Mouse (Mus musculus): Measurements from ENCODE around the gene Igf1r. TPM values are rescaled to one million over a fixed set of nuclear protein-coding genes. Genes with fewer than 3 reads are reported as not detected.

Gene Igf1r
- 2.1 and 2.6 TPM in 2 replicates for polyA plus RNA-seq (2012; rRNA removed)

GRCm38 (mm10) chr7:67952777-67953700 is at the start of gene Igf1r:
TSS of gene Igf1r (plus strand) at chr7:67952827.
- H3K27me3 ChIP-seq (ENCODE audit: control insufficient read depth, insufficient read depth, low read length) = peaks cover 9% of the 10 kb centered on the region
- no peaks in the 10 kb centered on the region for H3K36me3 ChIP-seq (ENCODE audit: control insufficient read depth, insufficient read depth, low read length)
- H3K4me3 ChIP-seq (ENCODE audit: low read depth, low read length) = peak within 1 kb of the TSS; percentile 77
- TF ChIP-seq CTCF (IDR thresholded peaks at IDR 0.05; ENCODE audit: extremely low read depth, insufficient read length, insufficient replicate concordance, low read depth, low read length) (no peak), POLR2A (IDR thresholded peaks at IDR 0.05; ENCODE audit: low read depth, low read length) (no peak)
- peak within 1 kb of the TSS; percentile 61 for H3K27ac ChIP-seq (ENCODE audit: insufficient read depth, low read depth, low read length)
- H3K4me1 ChIP-seq (ENCODE audit: control insufficient read depth, insufficient read depth, insufficient read length, low read length) = peaks cover 11% of the 10 kb centered on the region; the same call in 1 of the 2 replicates
- WGBS = under 1% methylated on average over 61 of the region's 62 CpGs

GRCm38 (mm10) chr7:67906358-67906757 is 46.3 kb upstream of the Igf1r start:
- no peak overlapping the region for H3K4me3 ChIP-seq (ENCODE audit: low read depth, low read length)
- H3K36me3 ChIP-seq (ENCODE audit: control insufficient read depth, insufficient read depth, low read length) = no peaks in the 10 kb centered on the region
- no peaks in the 10 kb centered on the region for H3K27me3 ChIP-seq (ENCODE audit: control insufficient read depth, insufficient read depth, low read length)
- TF ChIP-seq CTCF (IDR thresholded peaks at IDR 0.05; ENCODE audit: extremely low read depth, insufficient read length, insufficient replicate concordance, low read depth, low read length) (no peak), POLR2A (IDR thresholded peaks at IDR 0.05; ENCODE audit: low read depth, low read length) (no peak)
- 81% methylated on average over 2 of the region's 2 CpGs for WGBS
- H3K27ac ChIP-seq (ENCODE audit: insufficient read depth, low read depth, low read length) = no peak overlapping the region
- H3K4me1 ChIP-seq (ENCODE audit: control insufficient read depth, insufficient read depth, insufficient read length, low read length) = no peaks in the 10 kb centered on the region

GRCm38 (mm10) chr7:67907786-67908400 is 44.7 kb upstream of the Igf1r start:
- Histone ChIP-seq H3K4me1 (ENCODE audit: control insufficient read depth, insufficient read depth, insufficient read length, low read length) (no peaks in the 10 kb centered on the region), H3K27ac (ENCODE audit: insufficient read depth, low read depth, low read length) (no peak overlapping the region), H3K27me3 (ENCODE audit: control insufficient read depth, insufficient read depth, low read length) (no peaks in the 10 kb centered on the region), H3K36me3 (ENCODE audit: control insufficient read depth, insufficient read depth, low read length) (no peaks in the 10 kb centered on the region), H3K4me3 (ENCODE audit: low read depth, low read length) (no peak overlapping the region)
- 58% methylated on average over 9 of the region's 9 CpGs for WGBS
- no peak for TF ChIP-seq CTCF (IDR thresholded peaks at IDR 0.05; ENCODE audit: extremely low read depth, insufficient read length, insufficient replicate concordance, low read depth, low read length)
- no peak for TF ChIP-seq POLR2A (IDR thresholded peaks at IDR 0.05; ENCODE audit: low read depth, low read length)

- Histone ChIP-seq H3K4me3 (ENCODE audit: low read depth, low read length) (no peak overlapping the region), H3K27me3 (ENCODE audit: control insufficient read depth, insufficient read depth, low read length) (no peaks in the 10 kb centered on the region), H3K4me1 (ENCODE audit: control insufficient read depth, insufficient read depth, insufficient read length, low read length) (no peaks in the 10 kb centered on the region), H3K27ac (ENCODE audit: insufficient read depth, low read depth, low read length) (no peak overlapping the region), H3K36me3 (ENCODE audit: control insufficient read depth, insufficient read depth, low read length) (no peaks in the 10 kb centered on the region)
- WGBS = 34% methylated on average over 10 of the region's 10 CpGs
- TF ChIP-seq CTCF (IDR thresholded peaks at IDR 0.05; ENCODE audit: extremely low read depth, insufficient read length, insufficient replicate concordance, low read depth, low read length) (no peak), POLR2A (IDR thresholded peaks at IDR 0.05; ENCODE audit: low read depth, low read length) (no peak)
Observed at GRCm38 (mm10) chr7:67910528-67910927, 42.1 kb upstream of the Igf1r start.

GRCm38 (mm10) chr7:67910947-67911346 is 41.7 kb upstream of the Igf1r start:
- Histone ChIP-seq H3K27me3 (ENCODE audit: control insufficient read depth, insufficient read depth, low read length) (no peaks in the 10 kb centered on the region), H3K4me3 (ENCODE audit: low read depth, low read length) (no peak overlapping the region), H3K36me3 (ENCODE audit: control insufficient read depth, insufficient read depth, low read length) (no peaks in the 10 kb centered on the region), H3K4me1 (ENCODE audit: control insufficient read depth, insufficient read depth, insufficient read length, low read length) (no peaks in the 10 kb centered on the region), H3K27ac (ENCODE audit: insufficient read depth, low read depth, low read length) (no peak overlapping the region)
- no peak for TF ChIP-seq CTCF (IDR thresholded peaks at IDR 0.05; ENCODE audit: extremely low read depth, insufficient read length, insufficient replicate concordance, low read depth, low read length)
- no peak for TF ChIP-seq POLR2A (IDR thresholded peaks at IDR 0.05; ENCODE audit: low read depth, low read length)
- WGBS = 21% methylated on average over 3 of the region's 3 CpGs

- no peak overlapping the region for H3K4me3 ChIP-seq (ENCODE audit: low read depth, low read length)
- no peak overlapping the region for H3K27ac ChIP-seq (ENCODE audit: insufficient read depth, low read depth, low read length)
- H3K27me3 ChIP-seq (ENCODE audit: control insufficient read depth, insufficient read depth, low read length) = no peaks in the 10 kb centered on the region
- TF ChIP-seq POLR2A (IDR thresholded peaks at IDR 0.05; ENCODE audit: low read depth, low read length) (no peak), CTCF (IDR thresholded peaks at IDR 0.05; ENCODE audit: extremely low read depth, insufficient read length, insufficient replicate concordance, low read depth, low read length) (no peak)
- H3K4me1 ChIP-seq (ENCODE audit: control insufficient read depth, insufficient read depth, insufficient read length, low read length) = no peaks in the 10 kb centered on the region
- no peaks in the 10 kb centered on the region for H3K36me3 ChIP-seq (ENCODE audit: control insufficient read depth, insufficient read depth, low read length)
- WGBS = 34% methylated on average over 6 of the region's 6 CpGs
Observed at GRCm38 (mm10) chr7:67911841-67912240, 40.8 kb upstream of the Igf1r start.

GRCm38 (mm10) chr7:67916960-67917359 is 35.7 kb upstream of the Igf1r start:
- Histone ChIP-seq H3K27me3 (ENCODE audit: control insufficient read depth, insufficient read depth, low read length) (no peaks in the 10 kb centered on the region), H3K36me3 (ENCODE audit: control insufficient read depth, insufficient read depth, low read length) (no peaks in the 10 kb centered on the region), H3K27ac (ENCODE audit: insufficient read depth, low read depth, low read length) (no peak overlapping the region), H3K4me3 (ENCODE audit: low read depth, low read length) (no peak overlapping the region), H3K4me1 (ENCODE audit: control insufficient read depth, insufficient read depth, insufficient read length, low read length) (no peaks in the 10 kb centered on the region)
- WGBS = 49% methylated on average over 8 of the region's 8 CpGs
- TF ChIP-seq CTCF (IDR thresholded peaks at IDR 0.05; ENCODE audit: extremely low read depth, insufficient read length, insufficient replicate concordance, low read depth, low read length) = no peak
- no peak for TF ChIP-seq POLR2A (IDR thresholded peaks at IDR 0.05; ENCODE audit: low read depth, low read length)

Measured in small intestine, adult 2 months (tissue).